Mouse (Mus musculus): ENCODE results near the gene Pole4. TPM values are rescaled to one million over a fixed set of nuclear protein-coding genes. Genes with fewer than 3 reads are reported as not detected.

Pole4 gene
- 44.1 TPM for polyA plus RNA-seq (2014; fragmentation: Illumina TruSeq; extraction: RNeasy Lipid Tissue Mini Kit (QIAGEN cat#74804); ENCODE audit: insufficient read depth, low read depth, low replicate concordance)

DNA sequence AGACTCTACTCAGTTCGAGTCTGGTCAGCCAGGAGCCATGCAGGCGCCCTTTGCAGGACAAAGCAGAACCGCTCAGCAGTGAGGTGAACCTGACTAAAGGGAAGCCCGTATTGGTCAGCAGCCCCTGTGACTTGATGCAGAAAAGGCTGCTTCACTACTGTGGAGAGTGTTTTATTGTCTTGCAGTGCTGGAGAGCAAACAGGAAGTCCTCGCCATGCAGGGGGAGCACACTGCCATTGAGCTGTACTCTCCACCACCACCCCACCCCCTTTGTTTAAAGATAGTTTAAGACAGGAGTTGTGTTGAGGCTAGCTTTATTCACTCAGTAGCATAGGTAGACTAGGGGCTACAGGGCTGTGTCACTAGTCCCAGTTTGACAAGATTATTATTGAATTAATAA lies at the start of gene Pole4:
Gene Pole4, minus strand, starts transcription at position 145 of the 400 bp plus-strand sequence.

Other genes with a start within 250 kb of the Pole4 start
- gene Hk2, start 69.1 kb upstream of the Pole4 start, polyA plus RNA-seq (2014; fragmentation: Illumina TruSeq; extraction: RNeasy Lipid Tissue Mini Kit (QIAGEN cat#74804); ENCODE audit: insufficient read depth, low read depth, low replicate concordance), result 11.0 TPM
- 5.8 TPM for gene Sema4f, start 234.4 kb upstream of the Pole4 start, polyA plus RNA-seq (2014; fragmentation: Illumina TruSeq; extraction: RNeasy Lipid Tissue Mini Kit (QIAGEN cat#74804); ENCODE audit: insufficient read depth, low read depth, low replicate concordance)
- gene M1ap, start 241.5 kb upstream of the Pole4 start, polyA plus RNA-seq (2014; fragmentation: Illumina TruSeq; extraction: RNeasy Lipid Tissue Mini Kit (QIAGEN cat#74804); ENCODE audit: insufficient read depth, low read depth, low replicate concordance), result 2.0 TPM